Mouse (Mus musculus) ES-Bruce4 (cell line): ENCODE data around the gene Comtd1.

Experiments
- CTCF ChIP-seq: IDR thresholded peaks from one replicate; pipeline ENCODE4 v1.8.1; 2011; ENCODE audit warnings: low read depth, low read length
- POLR2A ChIP-seq: IDR thresholded peaks from one replicate; pipeline ENCODE4 v1.8.1; 2011; ENCODE audit warnings: low read length; ENCODE audit not compliant: insufficient read depth

DNA sequence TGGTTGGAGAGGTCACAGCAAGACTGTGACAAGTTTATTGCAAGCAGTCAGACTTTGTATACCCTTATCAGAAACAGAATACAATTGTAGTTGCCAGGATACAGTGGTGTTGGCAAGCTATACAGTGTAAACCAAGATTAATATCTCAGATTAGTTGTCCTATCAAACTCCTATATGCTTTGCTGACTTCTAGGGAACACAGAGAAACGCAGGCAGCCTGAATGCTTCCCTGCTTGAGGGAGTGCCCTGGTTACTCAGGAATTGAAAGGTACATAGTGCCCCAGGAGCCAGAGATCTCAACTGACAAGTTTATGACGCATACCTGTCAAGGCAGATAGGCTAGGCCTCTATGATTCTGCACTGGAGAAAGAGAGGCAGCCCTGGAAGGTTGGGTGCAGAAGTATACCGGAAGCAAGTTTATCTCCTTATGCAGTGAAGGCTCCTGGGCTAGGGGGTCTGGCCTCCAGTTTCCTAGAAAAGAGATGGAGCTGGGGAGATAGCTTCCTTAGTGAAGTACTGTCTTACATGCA lies 42.1 kb downstream of the Comtd1 start:
- TF ChIP-seq POLR2A: no peak
- TF ChIP-seq CTCF: no peak
